Mouse (Mus musculus) CD4-positive helper T cell, adult 2 months (primary cell): Measurements from ENCODE around the gene Gm12845.
A peak's percentile ranks its signal among the peaks of the same experiment; 100 is the strongest.
"Not testable (repeated sequence)": the region's sequence is repeated elsewhere in the genome, so short reads cannot be mapped to it uniquely, and the experiment has no call there.

Experiments
- DNase-seq: peaks from one replicate; pipeline ENCODE4 v3.0.0-alpha.2; 2012; ENCODE audit warnings: low read depth, missing footprints, low spot score

The Gm12845 gene

DNA sequence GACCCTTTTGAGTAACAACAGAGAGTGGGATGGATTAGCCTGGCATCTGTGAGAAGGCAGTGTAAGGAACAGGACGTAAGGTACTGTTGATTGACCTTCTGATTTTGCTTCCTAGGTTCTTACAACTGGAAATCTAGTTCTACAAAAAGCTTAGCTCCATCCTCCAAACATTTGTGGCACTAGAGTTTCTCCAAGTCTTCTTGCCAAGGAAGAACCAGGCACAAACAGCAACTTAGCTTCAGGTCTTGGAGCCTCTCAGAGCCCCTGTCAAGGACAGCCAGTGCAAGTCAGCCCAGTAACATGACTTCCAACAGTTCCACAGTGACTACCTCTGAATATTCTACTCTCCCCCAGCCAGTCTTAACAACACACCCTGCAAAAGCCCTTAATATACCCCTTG lies at the start of gene Gm12845:
TSS of gene Gm12845 (plus strand) at position 301 of the 400 bp plus-strand sequence.
- no peak for DNase-seq

DNA sequence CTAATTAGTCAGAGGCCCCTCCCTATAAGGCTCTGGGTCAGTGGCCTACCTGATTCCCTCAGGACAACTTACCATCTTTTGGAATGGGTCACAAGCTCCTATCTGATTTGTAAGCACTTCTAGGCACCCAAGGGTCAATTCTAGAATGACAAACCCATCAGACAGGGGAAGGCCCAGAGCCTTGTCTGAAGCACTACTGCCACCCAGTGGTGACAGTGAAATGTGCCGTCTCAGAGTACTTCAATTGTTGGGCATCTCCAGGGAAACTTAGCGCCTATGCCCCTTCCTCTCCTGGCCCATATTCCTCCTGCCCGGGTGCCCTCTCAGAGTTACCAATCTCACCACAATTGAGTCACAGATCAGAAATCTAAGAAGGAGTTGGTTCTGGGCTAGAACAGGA lies 47.3 kb upstream of the Gm12845 start:
- DNase-seq: peak; percentile 59

DNA sequence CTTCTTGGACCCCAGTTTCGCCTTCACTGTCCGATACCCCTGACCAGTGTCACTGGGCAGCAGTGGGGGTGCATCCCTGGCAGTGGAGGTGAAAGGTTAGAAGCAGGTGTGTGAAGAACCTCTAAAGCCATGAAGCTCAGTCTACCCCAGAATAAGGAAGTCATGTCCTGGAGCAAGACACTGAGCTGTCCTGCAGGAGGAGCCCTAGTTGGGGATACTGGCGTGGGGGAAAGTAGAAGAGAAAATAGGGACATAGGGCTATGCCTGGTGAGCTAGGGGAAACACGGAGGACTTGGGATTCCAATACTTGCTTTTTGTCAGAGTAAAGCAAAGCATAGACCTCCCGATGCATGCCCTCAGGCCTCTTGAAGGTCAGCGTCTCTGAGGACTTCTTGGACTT lies 43.2 kb upstream of the Gm12845 start:
- DNase-seq: no peak

DNA sequence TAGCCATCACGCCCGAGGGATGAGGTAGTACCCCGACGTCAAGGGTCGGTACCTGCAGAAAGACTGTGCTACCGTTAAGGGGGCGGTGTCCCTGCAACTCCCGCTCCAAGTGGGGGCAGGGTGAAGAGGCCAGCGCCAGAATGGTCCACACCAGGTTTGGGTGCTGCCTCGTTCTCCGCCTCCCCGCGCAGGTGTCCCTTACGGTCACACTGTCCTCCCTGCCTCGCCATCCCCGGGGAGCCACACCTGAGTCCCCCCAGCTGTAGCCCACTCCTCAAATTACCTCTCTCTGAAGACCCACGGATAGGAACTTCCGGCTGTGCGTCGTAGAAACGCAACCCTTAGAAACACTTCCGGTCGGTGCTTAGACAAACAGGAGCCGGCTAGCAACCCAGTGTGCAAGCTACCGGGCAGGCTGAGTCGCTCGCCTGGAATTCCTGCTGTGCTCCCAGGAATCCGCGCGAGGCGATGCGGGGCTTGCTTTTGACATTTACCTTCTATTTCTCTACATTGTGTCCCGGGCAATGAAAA lies 42.2 kb upstream of the Gm12845 start, which contains the start of gene Dmap1:
TSS of gene Dmap1 (minus strand) at position 343 of the 531 bp plus-strand sequence.
- peak; percentile 85 for DNase-seq

DNA sequence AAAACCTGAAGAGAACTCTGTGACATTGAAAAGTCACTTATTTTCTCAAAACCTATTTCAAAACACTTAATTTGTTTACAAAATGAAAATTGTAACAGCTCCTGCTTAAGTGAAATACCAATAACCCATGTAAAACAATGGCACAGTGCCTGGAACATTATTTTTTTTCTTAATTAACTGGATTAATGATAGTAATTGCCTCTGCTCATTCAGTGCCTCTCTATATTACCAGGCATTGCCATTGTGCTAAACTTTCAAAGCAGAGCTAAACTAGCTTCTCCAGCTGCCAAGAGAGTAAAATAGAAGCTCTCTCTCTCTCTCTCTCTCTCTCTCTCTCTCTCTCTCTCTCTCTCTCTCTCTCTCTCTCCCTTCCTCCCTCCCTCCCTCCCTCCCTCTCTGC lies 41.7 kb upstream of the Gm12845 start:
- no peak for DNase-seq

DNA sequence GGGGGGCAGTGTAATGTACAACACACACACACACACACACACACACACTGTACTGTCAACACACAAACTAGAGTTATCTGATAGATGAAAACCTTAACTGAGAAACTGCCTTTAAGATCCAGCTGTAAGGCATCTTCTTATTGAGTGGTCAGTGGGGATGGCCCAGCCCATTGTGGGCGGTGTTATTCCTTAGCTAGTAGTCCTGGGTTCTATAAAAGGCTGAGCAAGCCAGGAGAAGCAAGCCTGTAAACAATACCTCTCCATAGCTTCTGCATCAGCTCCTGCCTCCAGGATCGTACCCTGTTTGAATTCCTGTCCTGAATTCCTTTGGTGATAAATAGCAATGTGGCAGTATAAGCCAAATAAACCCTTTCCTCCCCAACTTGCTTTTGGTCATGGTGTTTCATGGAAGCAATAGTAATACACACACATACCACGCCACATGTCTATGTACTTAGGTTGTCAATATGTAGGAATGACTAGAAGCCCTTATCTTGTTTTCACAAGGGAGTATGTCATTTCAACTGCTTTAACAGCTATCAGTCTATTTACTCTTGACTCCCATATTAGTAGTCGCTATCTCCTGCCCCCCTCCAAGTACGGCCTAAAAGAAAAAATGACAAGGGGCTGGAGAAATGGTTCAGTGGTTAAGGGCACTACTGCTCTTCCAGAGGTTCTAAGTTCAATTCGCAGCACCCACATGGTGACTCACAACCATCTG lies 41.0 kb upstream of the Gm12845 start:
- no peak for DNase-seq

DNA sequence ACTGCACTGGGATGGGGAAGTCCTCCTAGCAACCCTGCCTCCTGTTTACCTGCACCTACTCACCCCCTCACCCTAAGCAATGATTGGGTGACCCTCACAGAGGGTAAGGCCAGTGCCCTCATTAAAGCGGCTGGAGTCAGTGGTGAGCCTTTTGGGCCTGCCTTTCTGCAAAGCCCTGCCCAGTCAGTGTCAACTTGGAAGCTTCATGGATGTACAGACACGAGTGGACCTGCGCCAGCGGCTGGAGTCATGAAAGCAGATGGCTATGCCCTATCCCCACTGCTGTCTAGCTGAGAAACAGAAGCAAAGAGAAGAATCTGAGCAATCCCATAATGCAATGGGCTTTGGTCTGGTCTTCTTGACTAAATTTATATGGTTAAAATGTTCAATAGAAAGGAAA lies 37.9 kb upstream of the Gm12845 start:
- DNase-seq: no peak

DNA sequence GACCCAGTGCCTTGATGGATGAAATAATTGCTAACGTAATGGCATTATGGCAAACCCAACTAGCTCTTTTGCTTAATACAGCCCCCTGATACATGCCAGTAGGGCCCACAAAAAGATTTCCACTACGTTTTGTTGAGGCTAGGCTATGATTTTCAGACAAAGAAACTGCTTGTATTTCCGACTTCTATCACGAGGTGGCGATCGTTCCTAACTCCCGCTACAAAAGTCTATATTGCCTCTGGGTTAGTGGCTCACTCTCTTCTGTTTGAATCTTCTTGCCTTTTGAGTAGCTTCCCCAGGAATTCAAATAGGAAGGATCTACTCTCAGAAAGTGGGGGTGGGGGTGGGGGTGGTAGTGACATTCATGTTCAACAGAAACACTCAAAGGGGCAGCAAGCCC lies 18.9 kb upstream of the Gm12845 start:
- peak; percentile 16 for DNase-seq

DNA sequence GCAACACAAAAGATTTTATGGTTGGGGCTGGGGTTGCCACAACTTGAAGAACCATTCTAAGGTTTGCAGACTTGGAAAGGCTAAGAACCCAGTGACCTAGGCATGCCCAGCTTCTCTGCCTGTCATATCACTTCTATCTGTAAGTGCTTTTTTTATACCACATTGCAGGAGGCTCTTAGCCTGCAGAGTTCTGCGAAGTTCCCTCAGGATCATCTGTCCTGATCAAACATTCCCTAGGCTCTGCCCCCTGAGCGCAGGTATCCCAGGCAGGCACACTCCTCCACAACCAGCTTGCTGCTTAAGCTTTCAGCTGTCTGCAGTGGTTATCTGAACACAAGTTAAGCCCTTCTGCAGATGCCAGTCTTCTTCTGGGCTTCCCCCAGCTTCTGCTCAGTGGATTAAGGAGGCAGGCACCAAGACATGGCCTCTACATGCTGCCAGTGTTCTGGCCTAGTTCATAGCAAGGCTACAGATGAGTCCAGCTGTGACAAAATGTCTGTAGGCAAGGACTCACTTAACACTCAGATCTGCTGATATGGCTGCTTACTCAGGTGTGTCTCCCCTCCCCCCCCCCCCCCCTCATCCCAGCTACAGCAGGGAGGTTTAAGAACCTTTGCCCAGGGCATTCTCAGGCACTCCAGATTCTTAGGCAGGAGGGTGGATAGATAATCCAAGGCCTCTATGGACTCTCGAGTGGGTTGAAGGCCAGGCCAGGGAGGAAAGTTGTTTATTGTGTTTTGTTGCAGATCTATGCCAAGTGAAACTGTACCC lies 15.2 kb upstream of the Gm12845 start:
- DNase-seq: no peak

DNA sequence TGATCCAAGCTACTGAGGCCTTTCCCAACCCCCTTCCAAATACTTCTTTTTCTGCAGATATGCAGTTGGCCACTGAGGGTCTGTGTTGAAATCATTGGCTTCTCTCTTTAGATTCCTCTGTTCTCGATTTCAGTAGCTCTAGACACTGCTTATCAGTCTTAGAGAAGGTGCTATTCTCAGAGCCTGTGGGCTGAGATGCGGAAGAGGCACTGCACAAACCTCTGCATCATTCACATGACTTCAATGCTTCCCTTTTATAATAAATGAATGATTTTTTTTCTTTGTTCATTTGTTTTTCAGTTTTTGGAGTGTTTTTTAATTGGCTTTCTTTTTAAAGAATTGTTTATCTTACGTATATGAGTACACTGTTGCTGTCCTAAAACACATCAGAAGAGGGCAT lies 11.9 kb upstream of the Gm12845 start:
- DNase-seq: no peak

DNA sequence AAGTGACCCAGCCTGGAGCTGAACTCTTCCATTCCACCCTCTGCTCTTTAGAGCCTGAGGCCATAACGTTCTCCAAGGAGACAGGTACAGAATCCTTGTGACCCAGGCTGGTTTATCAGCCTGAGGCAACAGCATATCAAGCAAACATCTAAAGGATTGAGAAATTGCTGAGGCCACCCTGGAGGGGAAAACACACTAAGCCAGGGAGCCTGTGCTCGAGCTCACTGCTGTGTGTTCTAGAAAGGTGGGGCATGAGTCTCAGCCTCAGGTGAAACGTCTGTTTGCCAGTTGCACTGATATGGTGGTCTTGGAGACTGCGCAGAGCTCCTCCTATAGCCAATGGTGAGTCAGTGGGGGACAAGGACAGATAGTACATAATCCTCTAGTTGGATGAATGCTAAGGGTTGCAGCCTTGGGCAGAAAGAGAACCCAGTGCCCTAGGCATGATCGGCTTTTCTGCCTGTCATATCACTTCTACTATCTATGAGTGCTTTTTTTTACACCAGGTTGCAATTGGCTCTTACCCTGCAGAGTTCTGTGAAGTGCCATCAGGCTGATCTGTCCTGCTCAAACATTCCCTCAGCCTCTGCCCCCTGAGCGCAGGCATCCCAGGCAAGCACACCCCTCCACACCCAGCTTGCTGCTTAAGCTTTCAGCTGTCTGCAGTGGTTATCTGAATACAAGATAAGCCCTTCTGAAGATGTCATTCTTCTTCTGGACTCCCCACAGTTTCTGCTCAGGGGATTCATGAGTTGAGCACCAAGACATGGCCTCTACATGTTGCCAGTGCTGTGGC lies 10.7 kb upstream of the Gm12845 start:
- no peak for DNase-seq

DNA sequence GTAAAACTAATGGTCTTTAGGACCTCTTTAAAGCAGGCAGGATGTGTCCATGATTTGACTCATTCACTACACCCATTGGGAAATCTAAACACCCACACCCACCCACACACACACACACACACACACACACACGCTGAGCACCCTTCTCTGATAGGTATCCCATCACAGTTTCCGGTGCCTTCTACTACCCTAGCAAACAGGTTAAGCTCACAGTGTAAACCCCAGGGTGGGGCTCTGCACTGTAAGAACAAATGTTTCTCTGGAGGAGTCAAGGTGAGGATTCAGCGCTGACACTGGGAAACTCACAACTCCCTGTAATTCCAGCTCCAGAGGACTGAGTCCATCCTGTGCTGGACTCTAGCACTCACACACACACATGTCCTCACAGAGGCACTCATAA lies 7.7 kb downstream of the Gm12845 start:
- no peak for DNase-seq

DNA sequence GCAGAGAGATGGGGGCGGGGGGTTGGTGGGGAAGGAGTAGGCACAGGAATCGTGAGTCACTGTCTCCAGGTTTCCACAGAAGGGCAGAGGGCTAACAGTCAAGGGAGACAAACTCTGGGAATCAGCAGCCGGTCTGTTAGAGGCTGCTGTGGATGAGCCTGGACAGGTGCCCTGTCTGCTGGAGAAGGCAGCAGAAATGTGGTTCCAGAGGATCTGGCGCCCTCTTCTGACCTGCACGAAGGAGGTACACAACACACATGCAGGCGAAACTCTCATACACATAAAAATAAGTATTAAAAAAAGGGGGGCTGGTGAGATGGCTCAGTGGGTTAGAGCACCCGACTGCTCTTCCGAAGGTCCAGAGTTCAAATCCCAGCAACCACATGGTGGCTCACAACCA lies 13.3 kb downstream of the Gm12845 start:
- DNase-seq: no peak

DNA sequence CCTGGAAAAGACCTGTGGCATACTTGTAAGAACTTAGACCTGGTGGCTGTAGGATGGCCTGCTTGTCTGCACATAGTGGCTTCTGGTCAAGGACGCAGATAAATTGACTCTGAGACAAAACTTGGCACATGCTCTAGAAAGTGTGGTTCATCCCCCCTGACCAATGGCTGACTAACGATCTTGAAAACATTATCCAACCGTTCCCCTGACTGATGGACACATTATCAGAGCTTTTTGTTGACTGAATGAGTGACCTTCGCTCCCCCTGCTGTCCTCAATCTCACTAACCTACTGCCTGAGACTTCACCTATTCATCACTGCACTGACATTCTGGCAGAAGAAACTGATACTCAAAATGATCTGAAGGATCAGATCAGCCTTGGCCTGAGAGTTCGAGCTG lies 28.3 kb downstream of the Gm12845 start:
- DNase-seq: not testable (repeated sequence)

DNA sequence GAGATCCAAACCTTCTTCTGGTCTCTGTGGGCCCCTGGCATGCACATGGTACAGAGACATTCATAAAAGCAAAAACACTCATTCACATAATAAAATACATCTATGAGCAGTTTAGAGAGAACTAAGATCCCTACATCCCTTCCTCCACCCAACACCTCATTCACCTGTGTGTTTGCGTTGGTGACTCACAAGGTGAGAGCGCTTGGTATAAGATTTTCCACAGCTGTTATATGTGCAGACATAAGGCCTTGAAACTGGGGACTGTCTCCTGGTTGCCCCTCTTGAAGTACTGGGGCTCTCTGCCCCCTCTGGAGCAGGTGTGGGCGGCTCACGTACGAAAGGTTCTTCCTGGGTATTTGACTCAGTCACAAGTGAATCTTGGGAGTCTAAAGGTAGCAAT lies 35.9 kb downstream of the Gm12845 start:
- DNase-seq: no peak

DNA sequence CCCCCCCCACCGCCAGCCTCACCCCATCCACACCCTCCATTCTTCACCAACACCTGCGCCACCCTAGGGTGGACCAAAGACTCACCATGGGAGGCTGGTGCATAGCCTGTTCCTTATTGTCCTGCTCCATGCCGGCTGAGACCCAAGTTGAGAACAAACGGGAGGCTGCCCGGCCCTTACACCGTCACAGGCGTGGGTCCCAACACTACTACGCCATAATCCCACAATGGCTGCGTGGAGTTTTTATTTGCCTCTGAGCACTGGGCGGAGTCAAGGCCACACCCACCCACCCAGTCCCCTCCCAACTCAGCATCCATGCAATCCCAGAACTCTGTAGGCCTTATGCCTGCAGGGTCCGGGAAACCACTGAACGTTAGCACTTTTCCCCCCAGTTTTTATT lies 41.2 kb downstream of the Gm12845 start, which contains the start of gene Klf17:
TSS of gene Klf17 (minus strand) at position 233 of the 400 bp plus-strand sequence.
- DNase-seq: no peak

DNA sequence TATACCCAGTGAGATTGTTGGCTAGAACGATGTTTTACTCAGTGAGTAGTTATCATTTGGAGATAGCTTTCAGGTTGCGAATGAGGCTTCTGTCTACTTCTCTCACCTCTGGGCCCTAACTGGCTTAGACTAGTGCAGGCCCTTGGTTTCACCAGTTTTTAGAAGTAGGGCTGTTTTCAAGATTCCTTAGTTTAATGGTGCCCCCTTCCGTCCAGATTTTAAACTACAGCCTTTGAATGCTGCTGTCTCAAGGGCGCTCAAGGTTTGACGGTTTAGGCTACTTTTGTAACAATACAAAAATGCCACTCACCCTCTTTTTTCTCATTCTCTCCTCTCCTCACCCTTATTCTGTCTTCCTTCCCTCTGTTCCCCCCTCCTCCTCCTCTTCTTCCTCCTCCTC lies 46.7 kb downstream of the Gm12845 start:
- peak; percentile 20 for DNase-seq

DNA sequence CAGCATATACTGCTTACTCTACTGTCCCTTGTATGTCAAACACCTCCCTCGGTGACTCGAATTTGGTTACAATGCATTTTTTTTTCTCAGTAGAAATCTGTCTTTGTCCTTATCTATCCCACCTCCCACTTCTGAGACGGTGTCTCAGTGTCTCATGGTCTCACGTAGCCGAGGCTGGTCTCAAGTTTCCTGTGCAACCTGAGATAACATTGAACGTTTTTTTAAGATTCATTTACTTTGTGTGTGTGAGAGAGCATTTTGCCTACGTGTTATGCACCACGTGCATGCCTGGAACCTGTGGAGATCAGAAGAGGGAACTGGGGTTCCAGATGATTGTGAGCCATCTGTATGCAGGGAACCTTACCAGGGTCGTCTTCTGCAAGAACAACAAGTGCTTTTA lies 48.7 kb downstream of the Gm12845 start:
- no peak for DNase-seq
